Comparison of ENCODE assay signal across 9 mouse cellular contexts in genomic region chr16:72800121-72800749, GRCm38 (mm10).
A peak's percentile ranks its signal among the peaks of the same experiment; 100 is the strongest.
DNase-seq lines count a peak whose midpoint lies in the region; ATAC-seq lines count a peak whose summit lies in the region.
"Had no signal": no experiment of that assay in that cellular context is flagged by ENCODE, and none has a peak within 500 bp of the region (broad histone marks: within the 10 kb centered on the region; RNA-seq: fewer than 3 reads in every experiment).

No protein-coding gene starts in this region.

- H3K4me1 ChIP-seq in hindbrain, embryonic 12.5 days: peaks cover 27% of the 10 kb centered on the region
- H3K4me1 ChIP-seq in midbrain, embryonic 13.5 days (replicated peaks): peaks cover 51% of the 10 kb centered on the region
- peaks cover 16% of the 10 kb centered on the region for H3K4me1 ChIP-seq in kidney, embryonic 16.5 days (ENCODE audit: insufficient read depth, low read length)

- DNase-seq in heart, postnatal 10 days: peak; percentile 20 to 21
- no peak for DNase-seq in heart, postnatal 25 days (ENCODE audit: low spot score)
- DNase-seq in cerebellum, adult 9-11 months: peak; percentile 71
- DNase-seq in kidney, postnatal 10 days: no peak
- DNase-seq in thymus, postnatal 0 days (ENCODE audit: low spot score): no peak
- DNase-seq: kidney, adult 8-10 months had no signal

- no peaks in the 10 kb centered on the region for H3K9me3 ChIP-seq in hindbrain, embryonic 12.5 days (replicated peaks)
- H3K9me3 ChIP-seq in midbrain, embryonic 13.5 days: no peaks in the 10 kb centered on the region; the same call in 1 of the 2 replicates
- H3K9me3 ChIP-seq in kidney, embryonic 16.5 days (ENCODE audit: low read length): peaks cover 4% of the 10 kb centered on the region; the same call in 1 of the 2 replicates

- peak overlapping the region; percentile 21; the same call in 1 of the 2 replicates for H3K4me2 ChIP-seq in hindbrain, embryonic 12.5 days (replicated peaks)
- H3K4me2 ChIP-seq in midbrain, embryonic 13.5 days (replicated peaks): peak overlapping the region; percentile 29
- no peak overlapping the region for H3K4me2 ChIP-seq in kidney, embryonic 16.5 days (replicated peaks; ENCODE audit: low read depth, low read length)

- no peaks in the 10 kb centered on the region for H3K36me3 ChIP-seq in hindbrain, embryonic 12.5 days
- H3K36me3 ChIP-seq in midbrain, embryonic 13.5 days: no peaks in the 10 kb centered on the region
- no peaks in the 10 kb centered on the region for H3K36me3 ChIP-seq in kidney, embryonic 16.5 days (ENCODE audit: insufficient read depth, low read length)

- H3K4me3 ChIP-seq in hindbrain, embryonic 12.5 days: no peak overlapping the region
- no peak overlapping the region for H3K4me3 ChIP-seq in midbrain, embryonic 13.5 days (replicated peaks)
- no peak overlapping the region for H3K4me3 ChIP-seq in kidney, embryonic 16.5 days (ENCODE audit: low read length)

- 56% methylated on average over 15 of the region's 15 CpGs for whole genome bisulfite sequencing in hindbrain, embryonic 12.5 days
- WGBS in midbrain, embryonic 13.5 days: 50% methylated on average over 15 of the region's 15 CpGs
- WGBS in kidney, embryonic 16.5 days: 74% methylated on average over 15 of the region's 15 CpGs

- no peaks in the 10 kb centered on the region for H3K27me3 ChIP-seq in hindbrain, embryonic 12.5 days
- no peaks in the 10 kb centered on the region for H3K27me3 ChIP-seq in midbrain, embryonic 13.5 days
- H3K27me3 ChIP-seq in kidney, embryonic 16.5 days (ENCODE audit: insufficient read depth, low read length): no peaks in the 10 kb centered on the region

- intact Hi-C loops in heart, postnatal 10 days (cut with DNase I): no loop called here
- intact Hi-C loops in heart, postnatal 25 days (cut with DNase I): no loop called here

- H3K9ac ChIP-seq in hindbrain, embryonic 12.5 days: no peak overlapping the region
- no peak overlapping the region for H3K9ac ChIP-seq in midbrain, embryonic 13.5 days (replicated peaks)
- no peak overlapping the region for H3K9ac ChIP-seq in kidney, embryonic 16.5 days (replicated peaks; ENCODE audit: low read length)

- peak; percentile 64 for ATAC-seq in hindbrain, embryonic 12.5 days (ENCODE audit: low FRiP score)
- ATAC-seq in midbrain, embryonic 13.5 days: peak; percentile 76
- no peak for ATAC-seq in kidney, embryonic 16.5 days (ENCODE audit: low FRiP score, low TSS enrichment)

- peak overlapping the region; percentile 70 for H3K27ac ChIP-seq in hindbrain, embryonic 12.5 days
- H3K27ac ChIP-seq in midbrain, embryonic 13.5 days: peak overlapping the region; percentile 55
- no peak overlapping the region for H3K27ac ChIP-seq in kidney, embryonic 16.5 days (ENCODE audit: low read length)

Comparison
In these comparisons a context has a peak if more than half of its experiments do, and no peak if none do; other contexts are left out.
1. DNase-seq: peak in heart, postnatal 10 days (2 of 2) and cerebellum, adult 9-11 months (single experiment); none in heart, postnatal 25 days (single experiment), kidney, postnatal 10 days (single experiment) and thymus, postnatal 0 days (single experiment).